Mouse (Mus musculus) liver, postnatal 0 days (tissue): Measurements from ENCODE around the gene Ifitm1. TPM values are rescaled to one million over a fixed set of nuclear protein-coding genes. Genes with fewer than 3 reads are reported as not detected.
"Not testable (repeated sequence)": the region's sequence is repeated elsewhere in the genome, so short reads cannot be mapped to it uniquely, and the experiment has no call there.

Source experiments
- ATAC-seq: fragments of 200-750 bp; cut with Nextera tagmentation; 2 replicates; pipeline ENCODE4 v1.8.0; 2017; ENCODE audit warnings: mild to moderate bottlenecking, moderate library complexity
- DNase-seq: peaks from one replicate; pipeline ENCODE4 v3.0.0-alpha.2; 2016
- H3K27ac ChIP-seq: fragments of 300-500 bp; sonication (generic); 2 replicates; pipeline ENCODE4 v1.5.1; 2014; ENCODE audit warnings: antibody characterized with exemption, moderate library complexity, mild to moderate bottlenecking, low read depth
- H3K27me3 ChIP-seq: fragments of 300-500 bp; sonication (generic); 2 replicates; pipeline ENCODE4 v1.6.1; 2014; ENCODE audit warnings: low read length, control low read depth, mixed read lengths; ENCODE audit not compliant: insufficient read depth
- H3K36me3 ChIP-seq: fragments of 300-500 bp; sonication (generic); replicated peaks from 2 replicates; pipeline ENCODE4 v1.6.1; 2014; ENCODE audit warnings: mild to moderate bottlenecking, control low read depth, low read length, moderate library complexity, mixed read lengths; ENCODE audit not compliant: insufficient read depth
- H3K4me1 ChIP-seq: fragments of 300-500 bp; sonication (generic); 2 replicates; pipeline ENCODE4 v1.6.1; 2014; ENCODE audit warnings: antibody characterized with exemption, mild to moderate bottlenecking, control low read depth; ENCODE audit not compliant: insufficient read depth
- H3K4me2 ChIP-seq: fragments of 300-500 bp; sonication (generic); 2 replicates; pipeline ENCODE4 v1.6.1; 2014; ENCODE audit warnings: low read depth, mild to moderate bottlenecking, low read length, moderate library complexity, mixed read lengths
- H3K4me3 ChIP-seq: fragments of 300-500 bp; sonication (generic); 2 replicates; pipeline ENCODE4 v1.5.1; 2014; ENCODE audit warnings: low read depth, low read length
- H3K9ac ChIP-seq: fragments of 300-500 bp; sonication (generic); replicated peaks from 2 replicates; pipeline ENCODE4 v1.6.1; 2014; ENCODE audit warnings: mild to moderate bottlenecking, moderate library complexity
- H3K9me3 ChIP-seq: fragments of 300-500 bp; sonication (generic); 2 replicates; pipeline ENCODE4 v1.6.1; 2016; ENCODE audit warnings: mild to moderate bottlenecking, control low read depth, low read length, mixed read lengths
- CTCF ChIP-seq: sonication (generic); IDR thresholded peaks from 2 replicates; pipeline ENCODE4 v1.5.1; 2016; ENCODE audit warnings: antibody characterized with exemption, low read depth
- EP300 ChIP-seq: IDR thresholded peaks from 2 replicates; pipeline ENCODE4 v1.6.1; 2016; ENCODE audit warnings: antibody characterized with exemption, low read depth, mild to moderate bottlenecking
- WGBS: fragments of 180-500 bp; shearing (Covaris S2); extraction: QIAGEN DNeasy Blood & Tissue Kit; methylation state at CpG from one replicate; pipeline ENCODE4 v1.1.7; 2014; ENCODE audit not compliant: insufficient replicate concordance; 5-methylcytosine and 5-hydroxymethylcytosine counted together
- polyA plus RNA-seq: library from polyadenylated mRNA; unstranded; fragments of >200 nt; fragmentation: Nextera tagmentation; extraction: Ambion mirVana; gene quantifications from 2 replicates; pipeline ENCODE4 v1.2.1, GENCODE M21; 2015

Gene Ifitm1
- polyA plus RNA-seq, 1 experiment from 2014 or later: 38.6 TPM

GRCm38 (mm10) chr7:140970931-140971330, 3.9 kb downstream of the Ifitm1 start:
- ATAC-seq (no peak), DNase-seq (no peak)
- Histone ChIP-seq H3K4me3 (no peak overlapping the region), H3K36me3 (no peaks in the 10 kb centered on the region), H3K9ac (no peak overlapping the region), H3K27ac (no peak overlapping the region), H3K4me2 (no peak overlapping the region), H3K4me1 (peaks cover 4% of the 10 kb centered on the region; the same call in 1 of the 2 replicates), H3K9me3 (no peaks in the 10 kb centered on the region), H3K27me3 (no peaks in the 10 kb centered on the region)
- 41% methylated on average over 7 of the region's 7 CpGs for WGBS
- TF ChIP-seq EP300 (no peak), CTCF (no peak)

- TF ChIP-seq CTCF (no peak), EP300 (no peak)
- Histone ChIP-seq H3K4me1 (peaks cover 4% of the 10 kb centered on the region; the same call in 1 of the 2 replicates), H3K27me3 (no peaks in the 10 kb centered on the region), H3K4me2 (no peak overlapping the region), H3K9me3 (no peaks in the 10 kb centered on the region), H3K9ac (no peak overlapping the region), H3K4me3 (no peak overlapping the region), H3K27ac (peak overlapping the region; percentile 34; the same call in 1 of the 2 replicates), H3K36me3 (no peaks in the 10 kb centered on the region)
- ATAC-seq: no peak
- WGBS: 76% methylated on average over 8 of the region's 8 CpGs
- DNase-seq: no peak
Measured at GRCm38 (mm10) chr7:140971479-140972171, 4.6 kb downstream of the Ifitm1 start.

- no peaks in the 10 kb centered on the region for H3K36me3 ChIP-seq
- no peak overlapping the region for H3K4me2 ChIP-seq
- no peaks in the 10 kb centered on the region for H3K27me3 ChIP-seq
- DNase-seq (no peak), ATAC-seq (no peak)
- H3K9me3 ChIP-seq: no peaks in the 10 kb centered on the region
- H3K4me3 ChIP-seq: no peak overlapping the region
- H3K9ac ChIP-seq: no peak overlapping the region
- H3K27ac ChIP-seq: no peak overlapping the region
- H3K4me1 ChIP-seq: no peaks in the 10 kb centered on the region
- no peak for TF ChIP-seq EP300
- TF ChIP-seq CTCF: no peak
- 58% methylated on average over 14 of the region's 14 CpGs for WGBS
Measured at GRCm38 (mm10) chr7:140973396-140974165, 6.6 kb downstream of the Ifitm1 start.

- H3K27me3 ChIP-seq: no peaks in the 10 kb centered on the region
- no peak for ATAC-seq
- H3K4me2 ChIP-seq: no peak overlapping the region
- no peaks in the 10 kb centered on the region for H3K36me3 ChIP-seq
- H3K27ac ChIP-seq: no peak overlapping the region
- no peak overlapping the region for H3K4me3 ChIP-seq
- TF ChIP-seq EP300 (no peak), CTCF (no peak)
- no peaks in the 10 kb centered on the region for H3K9me3 ChIP-seq
- H3K4me1 ChIP-seq: no peaks in the 10 kb centered on the region
- DNase-seq: no peak
- no peak overlapping the region for H3K9ac ChIP-seq
- WGBS: 33% methylated on average over 9 of the region's 9 CpGs
Measured at GRCm38 (mm10) chr7:140974940-140975339, 7.9 kb downstream of the Ifitm1 start.

GRCm38 (mm10) chr7:140975465-140975864, 8.4 kb downstream of the Ifitm1 start:
- Histone ChIP-seq H3K27me3 (no peaks in the 10 kb centered on the region), H3K9ac (no peak overlapping the region), H3K9me3 (no peaks in the 10 kb centered on the region), H3K4me1 (no peaks in the 10 kb centered on the region), H3K36me3 (no peaks in the 10 kb centered on the region), H3K4me2 (no peak overlapping the region), H3K4me3 (no peak overlapping the region), H3K27ac (no peak overlapping the region)
- ATAC-seq (no peak), DNase-seq (no peak)
- TF ChIP-seq CTCF: no peak
- TF ChIP-seq EP300: no peak
- 75% methylated on average over 3 of the region's 3 CpGs for WGBS

GRCm38 (mm10) chr7:140976720-140977119, 9.7 kb downstream of the Ifitm1 start:
- not testable (repeated sequence) for ATAC-seq, H3K4me3 ChIP-seq, H3K27ac ChIP-seq, H3K36me3 ChIP-seq, H3K9me3 ChIP-seq, H3K4me2 ChIP-seq, H3K27me3 ChIP-seq, DNase-seq, H3K9ac ChIP-seq, H3K4me1 ChIP-seq
- WGBS: 54% methylated on average over 9 of the region's 9 CpGs
